Mouse (Mus musculus) neural tube, embryonic 15.5 days (tissue): ENCODE data around the gene Klk1b5. TPM values are rescaled to one million over a fixed set of nuclear protein-coding genes. Genes with fewer than 3 reads are reported as not detected.

Experiments used
- ATAC-seq: fragments of 200-750 bp; cut with Nextera tagmentation; 2 replicates; pipeline ENCODE4 v1.8.0; 2017; ENCODE audit warnings: mild to moderate bottlenecking, moderate TSS enrichment, moderate library complexity; ENCODE audit not compliant: low FRiP score
- H3K27ac ChIP-seq: fragments of 300-500 bp; sonication (generic); replicated peaks from 2 replicates; pipeline ENCODE4 v1.5.1; 2015; ENCODE audit warnings: mild to moderate bottlenecking, inconsistent platforms
- H3K27me3 ChIP-seq: fragments of 300-500 bp; sonication (generic); replicated peaks from 2 replicates; pipeline ENCODE4 v1.6.1; 2015; ENCODE audit warnings: inconsistent platforms
- H3K36me3 ChIP-seq: fragments of 300-500 bp; sonication (generic); 2 replicates; pipeline ENCODE4 v1.6.1; 2015; ENCODE audit warnings: inconsistent platforms
- H3K4me1 ChIP-seq: fragments of 300-500 bp; sonication (generic); 2 replicates; pipeline ENCODE4 v1.6.1; 2015; ENCODE audit warnings: inconsistent platforms
- H3K4me2 ChIP-seq: fragments of 300-500 bp; sonication (generic); 2 replicates; pipeline ENCODE4 v1.6.1; 2015; ENCODE audit warnings: inconsistent platforms, mild to moderate bottlenecking, moderate library complexity
- H3K4me3 ChIP-seq: fragments of 300-500 bp; sonication (generic); replicated peaks from 2 replicates; pipeline ENCODE4 v1.5.1; 2015; ENCODE audit warnings: mild to moderate bottlenecking, inconsistent platforms
- H3K9ac ChIP-seq: fragments of 300-500 bp; sonication (generic); replicated peaks from 2 replicates; pipeline ENCODE4 v1.6.1; 2015; ENCODE audit warnings: mild to moderate bottlenecking, inconsistent platforms
- H3K9me3 ChIP-seq: fragments of 300-500 bp; sonication (generic); replicated peaks from 2 replicates; pipeline ENCODE4 v1.6.1; 2016; ENCODE audit warnings: inconsistent platforms
- WGBS: fragments of 180-500 bp; shearing (Covaris S2); methylation state at CpG from one replicate; pipeline ENCODE4 v1.1.7; 2015; ENCODE audit warnings: mixed read lengths; 5-methylcytosine and 5-hydroxymethylcytosine counted together
- polyA plus RNA-seq: library from polyadenylated mRNA; unstranded; fragments of >200 nt; fragmentation: Nextera tagmentation; extraction: Ambion mirVana; gene quantifications from 2 replicates; pipeline ENCODE4 v1.2.1, GENCODE M21; 2015

Gene Klk1b5
- polyA plus RNA-seq, 1 experiment from 2014 or later = not detected

GRCm38 (mm10) chr7:44257278-44257677 is 41.5 kb downstream of the Klk1b5 start, which contains the start of gene Acp4:
Gene Acp4, minus strand, starts transcription at chr7:44257378.
- no peaks in the 10 kb centered on the region for H3K9me3 ChIP-seq
- no peak within 1 kb of the TSS for H3K4me3 ChIP-seq
- no peak within 1 kb of the TSS for H3K9ac ChIP-seq
- no peak within 1 kb of the TSS for H3K27ac ChIP-seq
- WGBS = 84% methylated on average over 4 of the region's 4 CpGs
- 0 out of 2 replicates have a peak, but pooled peaks cover 8% of the 10 kb centered on the region for H3K27me3 ChIP-seq
- peaks cover 5% of the 10 kb centered on the region; the same call in 1 of the 2 replicates for H3K4me1 ChIP-seq
- H3K4me2 ChIP-seq = no peak within 1 kb of the TSS
- peaks cover 12% of the 10 kb centered on the region for H3K36me3 ChIP-seq
- ATAC-seq = no peak

- H3K9me3 ChIP-seq = no peaks in the 10 kb centered on the region
- 77% methylated on average over 6 of the region's 6 CpGs for WGBS
- H3K9ac ChIP-seq = no peak overlapping the region
These were observed 44.7 kb downstream of the Klk1b5 start for GRCm38 (mm10) chr7:44260410-44260809.

GRCm38 (mm10) chr7:44261147-44261546 is 45.4 kb downstream of the Klk1b5 start, which contains the start of gene Gm15517:
Gene Gm15517, plus strand, starts transcription at chr7:44261447.
- Histone ChIP-seq H3K36me3 (no peaks in the 10 kb centered on the region), H3K4me1 (peaks cover 7% of the 10 kb centered on the region), H3K27ac (no peak within 1 kb of the TSS), H3K27me3 (0 out of 2 replicates have a peak, but pooled peaks cover 11% of the 10 kb centered on the region), H3K9ac (no peak within 1 kb of the TSS), H3K9me3 (no peaks in the 10 kb centered on the region), H3K4me2 (no peak within 1 kb of the TSS), H3K4me3 (no peak within 1 kb of the TSS)
- ATAC-seq = no peak
- 46% methylated on average over 5 of the region's 5 CpGs for WGBS

More at GRCm38 (mm10) chr7:44260410-44260809, 44.7 kb downstream of the Klk1b5 start:
- peaks cover 7% of the 10 kb centered on the region for H3K4me1 ChIP-seq
- H3K4me2 ChIP-seq = no peak overlapping the region
- H3K27me3 ChIP-seq = 0 out of 2 replicates have a peak, but pooled peaks cover 8% of the 10 kb centered on the region
- H3K36me3 ChIP-seq = no peaks in the 10 kb centered on the region
- ATAC-seq = no peak
- H3K4me3 ChIP-seq = no peak overlapping the region
- no peak overlapping the region for H3K27ac ChIP-seq

GRCm38 (mm10) chr7:44262791-44263643 is 47.3 kb downstream of the Klk1b5 start:
- no peaks in the 10 kb centered on the region for H3K9me3 ChIP-seq
- peak overlapping the region; percentile 38 for H3K4me3 ChIP-seq
- H3K27me3 ChIP-seq = 0 out of 2 replicates have a peak, but pooled peaks cover 11% of the 10 kb centered on the region
- peaks cover 7% of the 10 kb centered on the region for H3K4me1 ChIP-seq
- H3K9ac ChIP-seq = peak overlapping the region; percentile 47
- 1% methylated on average over 34 of the region's 34 CpGs for WGBS
- no peaks in the 10 kb centered on the region for H3K36me3 ChIP-seq
- H3K4me2 ChIP-seq = peak overlapping the region; percentile 76
- H3K27ac ChIP-seq = peak overlapping the region; percentile 75
- peak; percentile 87 for ATAC-seq

GRCm38 (mm10) chr7:44268117-44268516 is 52.4 kb downstream of the Klk1b5 start:
- no peak overlapping the region for H3K27ac ChIP-seq
- no peaks in the 10 kb centered on the region for H3K9me3 ChIP-seq
- WGBS = 83% methylated on average over 11 of the region's 11 CpGs
- H3K4me2 ChIP-seq = no peak overlapping the region
- H3K4me3 ChIP-seq = no peak overlapping the region
- no peaks in the 10 kb centered on the region for H3K36me3 ChIP-seq
- H3K4me1 ChIP-seq = peaks cover 4% of the 10 kb centered on the region
- H3K27me3 ChIP-seq = peaks cover 7% of the 10 kb centered on the region; the same call in 1 of the 2 replicates
- no peak for ATAC-seq
- H3K9ac ChIP-seq = no peak overlapping the region

- Histone ChIP-seq H3K4me1 (no peaks in the 10 kb centered on the region), H3K27me3 (peaks cover 18% of the 10 kb centered on the region), H3K9ac (no peak overlapping the region), H3K36me3 (no peaks in the 10 kb centered on the region), H3K4me2 (no peak overlapping the region), H3K9me3 (no peaks in the 10 kb centered on the region), H3K4me3 (no peak overlapping the region), H3K27ac (no peak overlapping the region)
- ATAC-seq = no peak
- 93% methylated on average over 2 of the region's 2 CpGs for WGBS
These were observed 53.7 kb downstream of the Klk1b5 start for GRCm38 (mm10) chr7:44269397-44269796.

Other genes with a start within 250 kb of the Klk1b5 start
- gene Klk1b1, start 249.2 kb upstream of the Klk1b5 start, polyA plus RNA-seq = not detected in 2 replicates
- gene Klk1b9, start 239.9 kb upstream of the Klk1b5 start, polyA plus RNA-seq = not detected in 2 replicates
- not detected in 2 replicates for gene Klk1b11, start 220.1 kb upstream of the Klk1b5 start, polyA plus RNA-seq
- not detected in 2 replicates for gene Klk1b26, start 203.8 kb upstream of the Klk1b5 start, polyA plus RNA-seq
- gene Klk1b27, start 163.7 kb upstream of the Klk1b5 start, polyA plus RNA-seq = not detected in 2 replicates
- gene Klk1b21, start 113.6 kb upstream of the Klk1b5 start, polyA plus RNA-seq = not detected in 2 replicates
- not detected in 2 replicates for gene Klk1b22, start 103.3 kb upstream of the Klk1b5 start, polyA plus RNA-seq
- gene Klk1b16, start 79.2 kb upstream of the Klk1b5 start, polyA plus RNA-seq = not detected in 2 replicates
- not detected in 2 replicates for gene Klk1b24, start 27.7 kb upstream of the Klk1b5 start, polyA plus RNA-seq
- not detected in 2 replicates for gene Klk1b3, start 17.8 kb upstream of the Klk1b5 start, polyA plus RNA-seq
- not detected in 2 replicates for gene Klk1b4, start 8.5 kb upstream of the Klk1b5 start, polyA plus RNA-seq
- 0.51 TPM in 1 of 2 replicates, not detected in the other for gene Klk1, start 9.4 kb downstream of the Klk1b5 start, polyA plus RNA-seq
- not detected in 2 replicates for gene Gm36864, start 20.2 kb downstream of the Klk1b5 start, polyA plus RNA-seq
- gene 1700028J19Rik, start 30.8 kb downstream of the Klk1b5 start, polyA plus RNA-seq = 1.3 and 1.5 TPM in 2 replicates
- gene 2410002F23Rik, start 30.8 kb downstream of the Klk1b5 start, polyA plus RNA-seq = 198 and 218 TPM in 2 replicates
- gene Acp4, start 41.4 kb downstream of the Klk1b5 start, polyA plus RNA-seq = 0.11 and 0.15 TPM in 2 replicates
- not detected in 2 replicates for gene Gm15517, start 45.5 kb downstream of the Klk1b5 start, polyA plus RNA-seq
- gene Clec11a, start 91.0 kb downstream of the Klk1b5 start, polyA plus RNA-seq = 4.8 and 5.5 TPM in 2 replicates
- gene Shank1, start 94.3 kb downstream of the Klk1b5 start, polyA plus RNA-seq = 38.1 and 47.6 TPM in 2 replicates
- gene Syt3, start 168.2 kb downstream of the Klk1b5 start, polyA plus RNA-seq = 67.0 and 75.4 TPM in 2 replicates
- gene 1700008O03Rik, start 169.9 kb downstream of the Klk1b5 start, polyA plus RNA-seq = 2.5 and 3.4 TPM in 2 replicates
- gene Lrrc4b, start 213.1 kb downstream of the Klk1b5 start, polyA plus RNA-seq = 11.0 and 14.9 TPM in 2 replicates
- 2.2 and 4.2 TPM in 2 replicates for gene Aspdh, start 249.4 kb downstream of the Klk1b5 start, polyA plus RNA-seq